Mouse (Mus musculus) cerebellum, adult 11-12 months (tissue): ENCODE results near the gene Agtr2.
"Not testable (repeated sequence)": the region's sequence is repeated elsewhere in the genome, so short reads cannot be mapped to it uniquely, and the experiment has no call there.

ENCODE experiments used
- DNase-seq: peaks from one replicate; pipeline ENCODE4 v3.0.0; 2022

Agtr2 gene

DNA sequence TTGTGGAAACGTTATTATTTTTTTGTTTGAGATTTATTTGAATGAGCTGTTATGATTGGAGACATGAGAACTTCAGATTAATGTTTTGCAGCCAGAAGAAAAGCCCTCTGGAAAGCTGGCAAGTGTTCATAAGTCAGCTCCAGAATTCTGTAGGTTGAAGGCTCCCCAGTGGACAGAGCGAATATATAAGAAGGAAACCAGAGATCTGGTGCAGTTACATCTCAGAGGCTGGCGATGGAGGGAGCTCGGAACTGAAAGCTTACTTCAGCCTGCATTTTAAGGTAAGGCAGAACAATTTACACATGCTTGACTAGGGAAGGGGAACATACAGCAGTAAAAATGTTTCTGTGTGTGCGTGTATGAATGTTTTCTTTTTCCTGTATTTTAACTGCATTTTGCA, at the start of gene Agtr2:
TSS of gene Agtr2 (plus strand) at position 131 of the 400 bp plus-strand sequence.
- no peak for DNase-seq

DNA sequence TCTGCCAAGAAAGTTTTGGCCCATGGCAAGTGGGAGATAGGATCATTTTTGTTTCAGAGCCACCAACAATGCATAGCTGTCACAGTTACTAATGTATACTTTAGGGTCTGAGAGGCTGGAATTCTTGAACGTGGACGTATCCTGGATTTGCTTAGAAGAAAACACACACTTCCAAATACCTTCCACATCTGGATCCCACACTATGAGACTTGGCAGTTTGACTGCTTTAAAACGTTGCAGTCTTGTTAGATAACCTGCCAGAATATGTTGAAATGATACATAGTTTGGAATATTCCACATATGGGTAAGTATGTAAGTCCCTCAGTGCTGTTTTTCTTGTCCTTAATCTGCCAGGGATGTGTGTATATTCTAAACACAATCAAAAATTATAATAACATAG, 31.8 kb upstream of the Agtr2 start:
- DNase-seq = no peak

DNA sequence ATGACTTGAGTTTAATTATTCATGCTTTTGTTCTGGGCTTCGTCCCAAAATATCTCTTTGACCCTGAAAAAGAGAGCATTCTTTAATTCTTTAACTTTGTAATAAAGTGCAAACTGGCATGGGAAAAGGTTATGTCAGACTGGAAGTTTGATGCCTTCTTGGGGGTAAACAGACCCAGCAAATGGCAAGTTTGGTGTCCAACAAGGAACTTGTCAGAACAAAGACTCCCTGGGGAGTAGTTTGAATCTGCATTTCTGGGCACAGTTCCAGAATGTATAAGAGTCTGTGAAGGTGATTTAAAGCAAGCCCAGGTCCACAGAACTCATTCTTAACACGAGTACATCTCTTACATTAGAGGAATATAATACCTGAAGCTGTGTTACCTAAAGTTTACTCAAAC, 3.8 kb downstream of the Agtr2 start:
- DNase-seq = no peak

DNA sequence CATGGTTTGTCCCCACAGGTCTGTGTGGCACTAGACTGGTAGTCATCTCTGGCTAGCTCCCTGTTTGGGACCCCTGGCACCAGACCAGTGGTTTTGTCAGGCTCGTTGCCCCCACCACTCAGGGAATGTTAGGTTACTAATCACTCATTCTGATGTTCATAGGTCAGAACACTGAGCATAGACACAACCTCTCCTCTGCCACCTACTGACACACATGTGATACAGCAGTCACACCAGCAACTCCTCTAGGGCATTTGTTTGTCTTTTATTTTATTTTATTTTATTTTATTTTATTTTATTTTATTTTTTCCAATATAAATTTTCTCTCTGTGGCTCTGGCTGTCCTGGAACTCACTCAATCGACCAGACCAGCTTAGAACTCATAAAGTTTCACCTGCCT, 15.9 kb downstream of the Agtr2 start:
- no peak for DNase-seq

DNA sequence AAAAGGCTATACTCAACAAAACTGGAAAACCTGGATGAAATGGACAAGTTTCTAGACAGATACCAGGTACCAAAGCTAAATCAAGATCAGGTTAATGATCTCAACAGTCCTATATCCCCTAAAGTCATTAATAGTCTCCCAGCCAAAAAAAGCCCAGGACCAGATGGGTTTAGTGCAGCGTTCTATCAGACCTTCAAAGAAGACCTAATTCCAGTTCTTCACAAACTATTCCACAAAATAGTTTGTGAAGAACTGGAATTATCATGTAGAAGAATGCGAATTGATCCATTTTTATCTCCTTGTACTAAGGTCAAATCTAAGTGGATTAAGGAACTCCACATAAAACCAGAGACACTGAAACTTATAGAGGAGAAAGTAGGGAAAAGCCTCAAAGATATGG, 23.0 kb downstream of the Agtr2 start:
- DNase-seq = not testable (repeated sequence)

DNA sequence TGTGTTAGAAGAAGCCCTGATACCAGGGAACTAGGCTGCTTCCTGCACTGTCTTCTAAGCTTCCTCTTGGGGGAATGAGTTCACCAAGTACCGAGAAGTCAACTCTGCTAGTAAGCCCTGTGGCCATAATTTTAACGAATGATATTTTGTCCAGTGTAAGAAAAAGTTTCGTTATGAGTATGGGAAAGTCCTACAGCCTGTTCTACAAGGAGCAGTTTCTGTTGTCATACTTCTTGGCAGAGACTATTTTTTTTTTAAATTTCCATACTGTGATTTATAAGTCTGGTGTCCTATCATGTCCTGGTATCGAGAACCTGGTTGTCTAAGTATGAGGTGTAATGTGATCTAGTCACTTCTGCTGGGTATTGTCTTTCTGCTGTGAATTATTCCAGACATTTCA, 38.2 kb downstream of the Agtr2 start:
- no peak for DNase-seq
